Mouse (Mus musculus): ENCODE measurements around the gene Extl1. TPM values are rescaled to one million over a fixed set of nuclear protein-coding genes. Genes with fewer than 3 reads are reported as not detected.

Gene Extl1
- polyA plus RNA-seq, 1 experiment from 2014 or later = 0.18 TPM

- ATAC-seq (ENCODE audit: low read depth) = no peak
- H3K4me1 ChIP-seq (replicated peaks) = peaks cover 9% of the 10 kb centered on the region
- WGBS (ENCODE audit: insufficient replicate concordance) = 69% methylated on average over 9 of the region's 9 CpGs
- no peak overlapping the region for H3K27ac ChIP-seq
- H3K4me2 ChIP-seq = no peak overlapping the region
- H3K36me3 ChIP-seq = no peaks in the 10 kb centered on the region
- 0 out of 2 replicates have a peak, but pooled peaks cover 7% of the 10 kb centered on the region for H3K27me3 ChIP-seq
- H3K9me3 ChIP-seq (replicated peaks) = peaks cover 5% of the 10 kb centered on the region
- H3K9ac ChIP-seq = no peak overlapping the region
- no peak for DNase-seq
- no peak overlapping the region for H3K4me3 ChIP-seq (replicated peaks)
These were observed 71.9 kb downstream of the Extl1 start for GRCm38 (mm10) chr4:134311784-134312183.

DNA sequence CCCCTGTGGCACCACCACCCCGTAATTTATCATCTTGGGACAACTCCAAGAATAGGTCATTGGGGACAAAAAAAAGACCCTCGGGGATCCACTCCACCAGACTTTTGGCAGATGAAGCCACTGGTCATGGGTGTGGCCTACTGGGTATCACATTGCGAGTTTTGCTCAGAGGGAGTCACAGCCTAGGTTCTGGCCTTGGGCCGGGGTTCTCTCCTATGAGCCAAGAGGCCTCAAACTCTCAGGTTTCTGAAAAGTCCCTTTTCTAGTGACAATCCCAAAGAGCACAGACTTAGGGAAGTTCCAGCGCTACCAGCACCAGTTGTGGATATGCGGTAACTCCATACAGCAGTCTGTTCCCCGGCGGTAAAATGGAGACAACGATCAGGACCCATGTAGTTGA lies 73.0 kb downstream of the Extl1 start:
- Histone ChIP-seq H3K9me3 (replicated peaks) (peaks cover 5% of the 10 kb centered on the region), H3K4me3 (replicated peaks) (no peak overlapping the region), H3K36me3 (no peaks in the 10 kb centered on the region), H3K9ac (no peak overlapping the region), H3K27me3 (no peaks in the 10 kb centered on the region), H3K4me2 (no peak overlapping the region), H3K27ac (no peak overlapping the region), H3K4me1 (replicated peaks) (peaks cover 10% of the 10 kb centered on the region)
- 78% methylated on average over 9 of the region's 9 CpGs for whole genome bisulfite sequencing (ENCODE audit: insufficient replicate concordance)
- no peak for ATAC-seq (ENCODE audit: low read depth)
- no peak for DNase-seq

DNA sequence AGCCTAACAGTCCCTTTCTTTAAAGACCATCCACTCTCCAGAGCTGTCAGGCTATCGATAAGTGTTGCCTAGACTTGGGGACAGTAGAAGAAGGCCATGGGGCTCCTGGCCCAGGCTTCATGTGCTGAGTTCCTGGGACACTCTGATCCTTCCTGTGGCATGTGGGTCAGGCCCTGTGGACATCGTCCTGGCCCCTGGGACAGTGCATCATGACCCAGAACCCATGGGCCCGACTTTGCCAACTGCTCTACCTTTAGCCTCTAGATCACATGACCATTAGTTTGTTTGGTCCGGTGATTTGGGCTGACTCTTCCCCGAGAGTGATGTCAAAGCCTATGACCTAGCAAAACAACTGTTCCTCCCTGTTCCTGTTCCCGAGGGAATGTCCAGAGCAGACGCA lies 73.5 kb downstream of the Extl1 start:
- no peak overlapping the region for H3K4me3 ChIP-seq (replicated peaks)
- H3K9me3 ChIP-seq (replicated peaks) = peaks cover 5% of the 10 kb centered on the region
- H3K27ac ChIP-seq = no peak overlapping the region
- no peak for DNase-seq
- peaks cover 10% of the 10 kb centered on the region for H3K4me1 ChIP-seq (replicated peaks)
- no peak for ATAC-seq (ENCODE audit: low read depth)
- no peaks in the 10 kb centered on the region for H3K27me3 ChIP-seq
- no peaks in the 10 kb centered on the region for H3K36me3 ChIP-seq
- whole genome bisulfite sequencing (ENCODE audit: insufficient replicate concordance) = 69% methylated on average over 7 of the region's 7 CpGs
- H3K9ac ChIP-seq = no peak overlapping the region
- H3K4me2 ChIP-seq = no peak overlapping the region

DNA sequence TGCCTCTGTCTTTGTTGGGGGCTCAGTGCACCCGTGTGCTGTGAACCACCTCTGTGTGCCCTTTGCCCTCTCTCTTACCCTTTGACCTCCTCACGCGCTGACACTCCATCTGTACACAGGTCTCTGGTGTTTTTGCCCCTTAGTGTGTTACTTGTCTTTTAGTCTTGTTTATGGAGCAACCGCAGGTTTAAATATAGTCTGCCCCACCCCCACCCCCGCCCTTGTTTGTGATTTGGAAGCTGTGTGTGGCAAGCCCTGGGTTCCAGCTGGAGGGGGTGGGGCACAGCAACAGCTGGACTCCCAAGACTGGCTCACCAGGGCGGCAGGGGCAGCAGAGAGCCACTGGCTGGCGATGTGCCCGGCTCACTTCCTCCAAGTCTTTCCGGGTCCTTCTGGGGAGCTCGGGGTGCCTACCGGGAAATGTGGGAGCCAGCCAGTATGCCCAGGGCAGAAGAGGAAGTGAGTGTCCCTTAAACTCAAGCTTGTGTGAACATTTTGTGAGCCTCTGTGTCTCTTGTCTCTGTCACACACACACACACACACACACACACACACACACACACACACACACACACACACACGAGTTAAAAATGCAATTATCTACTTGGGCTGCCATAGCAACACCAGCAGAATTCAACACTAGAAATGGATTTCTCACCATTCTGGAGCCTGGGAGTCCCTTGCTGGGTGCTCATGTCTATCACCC lies 76.1 kb downstream of the Extl1 start:
- Histone ChIP-seq H3K4me1 (replicated peaks) (peaks cover 10% of the 10 kb centered on the region), H3K27ac (no peak overlapping the region), H3K36me3 (no peaks in the 10 kb centered on the region), H3K27me3 (no peaks in the 10 kb centered on the region), H3K9ac (no peak overlapping the region), H3K9me3 (replicated peaks) (no peaks in the 10 kb centered on the region; the same call in 1 of the 2 replicates), H3K4me2 (peak overlapping the region; percentile 29; the same call in 1 of the 2 replicates), H3K4me3 (replicated peaks) (no peak overlapping the region)
- ATAC-seq (ENCODE audit: low read depth) (peak; percentile 45; the same call in 1 of the 2 replicates), DNase-seq (no peak)
- 13% methylated on average over 12 of the region's 12 CpGs for WGBS (ENCODE audit: insufficient replicate concordance)

DNA sequence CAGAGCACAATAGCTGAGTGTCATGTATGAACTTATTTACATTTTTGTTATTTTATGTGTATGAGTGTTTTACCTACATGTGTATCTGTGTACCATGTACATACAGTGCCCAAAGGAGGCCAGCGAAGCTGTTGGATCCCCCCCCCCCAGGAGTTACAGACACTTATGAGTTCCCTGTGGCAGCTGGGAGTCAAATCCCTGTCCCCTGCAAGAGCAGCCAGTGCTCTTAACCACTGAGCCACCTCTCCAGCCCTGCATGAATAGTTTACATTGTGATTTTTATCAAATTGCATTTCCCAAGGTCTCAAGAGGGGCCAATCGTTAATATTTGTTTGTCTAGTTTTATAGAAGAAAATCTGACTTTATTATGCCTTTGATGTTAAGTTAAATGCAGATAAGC lies 76.7 kb downstream of the Extl1 start:
- H3K9ac ChIP-seq = no peak overlapping the region
- H3K4me1 ChIP-seq (replicated peaks) = peaks cover 10% of the 10 kb centered on the region
- ATAC-seq (ENCODE audit: low read depth) (no peak), DNase-seq (no peak)
- WGBS (ENCODE audit: insufficient replicate concordance) = 58% methylated on average over 2 of the region's 2 CpGs
- no peaks in the 10 kb centered on the region for H3K36me3 ChIP-seq
- H3K4me3 ChIP-seq (replicated peaks) = no peak overlapping the region
- no peaks in the 10 kb centered on the region for H3K27me3 ChIP-seq
- H3K27ac ChIP-seq = no peak overlapping the region; the same call in 1 of the 2 replicates
- H3K9me3 ChIP-seq (replicated peaks) = no peaks in the 10 kb centered on the region
- 0 out of 2 replicates have a peak overlapping the region, but pooled peaks have one; percentile 29 for H3K4me2 ChIP-seq

Other genes starting within 250 kb of the Extl1 start
- gene Cep85, start 196.7 kb downstream of the Extl1 start, polyA plus RNA-seq (2015; fragmentation: Nextera tagmentation; extraction: Ambion mirVana) = 27.8 and 35.1 TPM in 2 replicates
- gene Gm7534, start 180.8 kb downstream of the Extl1 start, polyA plus RNA-seq (2015; fragmentation: Nextera tagmentation; extraction: Ambion mirVana) = not detected in 2 replicates
- gene Catsper4, start 156.5 kb downstream of the Extl1 start, polyA plus RNA-seq (2015; fragmentation: Nextera tagmentation; extraction: Ambion mirVana) = not detected in 2 replicates
- gene Cnksr1, start 145.5 kb downstream of the Extl1 start, polyA plus RNA-seq (2015; fragmentation: Nextera tagmentation; extraction: Ambion mirVana) = 0.05 and 0.07 TPM in 2 replicates
- gene E130218I03Rik, start 140.2 kb downstream of the Extl1 start, polyA plus RNA-seq (2015; fragmentation: Nextera tagmentation; extraction: Ambion mirVana) = 0.21 and 0.52 TPM in 2 replicates
- gene Zfp593, start 138.3 kb downstream of the Extl1 start, polyA plus RNA-seq (2015; fragmentation: Nextera tagmentation; extraction: Ambion mirVana) = 10.6 and 11.3 TPM in 2 replicates
- gene Gm30191, start 136.9 kb downstream of the Extl1 start, polyA plus RNA-seq (2015; fragmentation: Nextera tagmentation; extraction: Ambion mirVana) = not detected in 2 replicates
- 0.61 and 0.83 TPM in 2 replicates for gene Grrp1, start 129.7 kb downstream of the Extl1 start, polyA plus RNA-seq (2015; fragmentation: Nextera tagmentation; extraction: Ambion mirVana)
- gene Pdik1l, start 96.0 kb downstream of the Extl1 start, polyA plus RNA-seq (2015; fragmentation: Nextera tagmentation; extraction: Ambion mirVana) = 12.3 and 15.7 TPM in 2 replicates
- gene Trim63, start 68.7 kb downstream of the Extl1 start, polyA plus RNA-seq (2015; fragmentation: Nextera tagmentation; extraction: Ambion mirVana) = 0.14 and 0.24 TPM in 2 replicates
- gene Slc30a2, start 40.7 kb downstream of the Extl1 start, polyA plus RNA-seq (2015; fragmentation: Nextera tagmentation; extraction: Ambion mirVana) = not detected in 2 replicates
- gene Pafah2, start 12.5 kb upstream of the Extl1 start, polyA plus RNA-seq (2015; fragmentation: Nextera tagmentation; extraction: Ambion mirVana) = 3.7 and 5.1 TPM in 2 replicates
- gene Stmn1, start 84.5 kb upstream of the Extl1 start, polyA plus RNA-seq (2015; fragmentation: Nextera tagmentation; extraction: Ambion mirVana) = 514 and 581 TPM in 2 replicates
- 6.5 and 7.4 TPM in 2 replicates for gene Paqr7, start 112.8 kb upstream of the Extl1 start, polyA plus RNA-seq (2015; fragmentation: Nextera tagmentation; extraction: Ambion mirVana)
- gene Aunip, start 127.1 kb upstream of the Extl1 start, polyA plus RNA-seq (2015; fragmentation: Nextera tagmentation; extraction: Ambion mirVana) = 25.4 and 30.6 TPM in 2 replicates
- gene Mtfr1l, start 151.5 kb upstream of the Extl1 start, polyA plus RNA-seq (2015; fragmentation: Nextera tagmentation; extraction: Ambion mirVana) = 53.7 and 59.2 TPM in 2 replicates
- 1.8 and 2.3 TPM in 2 replicates for gene Selenon, start 168.3 kb upstream of the Extl1 start, polyA plus RNA-seq (2015; fragmentation: Nextera tagmentation; extraction: Ambion mirVana)